Mouse (Mus musculus) neural tube, embryonic 11.5 days (tissue): ENCODE measurements around the gene Dct. TPM values are rescaled to one million over a fixed set of nuclear protein-coding genes. Genes with fewer than 3 reads are reported as not detected.

Experiments
- ATAC-seq: fragments of 200-750 bp; cut with Nextera tagmentation; 2 replicates; pipeline ENCODE4 v1.8.0; 2017; ENCODE audit warnings: moderate number of reproducible peaks, mild to moderate bottlenecking, moderate TSS enrichment, moderate library complexity; ENCODE audit not compliant: insufficient read depth, low FRiP score, low TSS enrichment
- DNase-seq: peaks from one replicate; pipeline ENCODE4 v3.0.0-alpha.2; 2015; ENCODE audit warnings: low spot score
- H3K27ac ChIP-seq: fragments of 300-500 bp; sonication (generic); 2 replicates; pipeline ENCODE4 v1.5.1; 2014; ENCODE audit warnings: low read depth, mild to moderate bottlenecking, low read length
- H3K27me3 ChIP-seq: fragments of 300-500 bp; sonication (generic); 2 replicates; pipeline ENCODE4 v1.6.1; 2014; ENCODE audit warnings: mild to moderate bottlenecking, low read length, mixed read lengths; ENCODE audit not compliant: control insufficient read depth, insufficient read depth
- H3K36me3 ChIP-seq: fragments of 300-500 bp; sonication (generic); 2 replicates; pipeline ENCODE4 v1.6.1; 2014; ENCODE audit warnings: mild to moderate bottlenecking, low read length, moderate library complexity, mixed read lengths; ENCODE audit not compliant: control insufficient read depth, insufficient read depth
- H3K4me1 ChIP-seq: fragments of 300-500 bp; sonication (generic); 2 replicates; pipeline ENCODE4 v1.6.1; 2014; ENCODE audit warnings: low read length, mixed read lengths; ENCODE audit not compliant: control insufficient read depth, insufficient read depth
- H3K4me2 ChIP-seq: fragments of 300-500 bp; sonication (generic); 2 replicates; pipeline ENCODE4 v1.6.1; 2014; ENCODE audit warnings: low read depth, mild to moderate bottlenecking, moderate library complexity
- H3K4me3 ChIP-seq: fragments of 300-500 bp; sonication (generic); 2 replicates; pipeline ENCODE4 v1.5.1; 2014; ENCODE audit warnings: low read depth, low read length
- H3K9ac ChIP-seq: fragments of 300-500 bp; sonication (generic); 2 replicates; pipeline ENCODE4 v1.6.1; 2014; ENCODE audit warnings: mild to moderate bottlenecking, low read length
- H3K9me3 ChIP-seq: fragments of 300-500 bp; sonication (generic); 2 replicates; pipeline ENCODE4 v1.6.1; 2016; ENCODE audit warnings: low read length; ENCODE audit not compliant: control insufficient read depth
- WGBS: fragments of 180-500 bp; shearing (Covaris S2); extraction: QIAGEN DNeasy Blood & Tissue Kit; methylation state at CpG from one replicate; pipeline ENCODE4 v1.1.7; 2014; 5-methylcytosine and 5-hydroxymethylcytosine counted together
- polyA plus RNA-seq: library from polyadenylated mRNA; unstranded; fragments of >200 nt; fragmentation: Nextera tagmentation; extraction: Ambion mirVana; gene quantifications from 2 replicates; pipeline ENCODE4 v1.2.1, GENCODE M21; 2014

Gene Dct
- polyA plus RNA-seq, 1 experiment from 2014 or later: 2.6 TPM

GRCm38 (mm10) chr14:117990203-117990602, 61.8 kb downstream of the Dct start:
- Histone ChIP-seq H3K36me3 (no peaks in the 10 kb centered on the region), H3K4me2 (no peak overlapping the region), H3K9me3 (no peaks in the 10 kb centered on the region), H3K4me3 (no peak overlapping the region), H3K27ac (no peak overlapping the region), H3K4me1 (no peaks in the 10 kb centered on the region), H3K9ac (no peak overlapping the region), H3K27me3 (no peaks in the 10 kb centered on the region)
- WGBS: 81% methylated on average over 8 of the region's 8 CpGs
- ATAC-seq (no peak), DNase-seq (no peak)

- H3K4me3 ChIP-seq: no peak overlapping the region
- H3K4me1 ChIP-seq: no peaks in the 10 kb centered on the region
- 90% methylated on average over 10 of the region's 10 CpGs for WGBS
- DNase-seq (no peak), ATAC-seq (no peak)
- H3K27ac ChIP-seq: no peak overlapping the region
- H3K36me3 ChIP-seq: no peaks in the 10 kb centered on the region
- no peak overlapping the region for H3K9ac ChIP-seq
- no peaks in the 10 kb centered on the region for H3K9me3 ChIP-seq
- H3K27me3 ChIP-seq: no peaks in the 10 kb centered on the region
- H3K4me2 ChIP-seq: no peak overlapping the region
These were observed 63.6 kb downstream of the Dct start for GRCm38 (mm10) chr14:117988444-117988843.

- no peaks in the 10 kb centered on the region for H3K4me1 ChIP-seq
- H3K4me3 ChIP-seq: no peak overlapping the region
- no peak overlapping the region for H3K4me2 ChIP-seq
- no peak overlapping the region for H3K9ac ChIP-seq
- 92% methylated on average over 10 of the region's 10 CpGs for WGBS
- H3K36me3 ChIP-seq: no peaks in the 10 kb centered on the region
- ATAC-seq (no peak), DNase-seq (no peak)
- H3K27me3 ChIP-seq: no peaks in the 10 kb centered on the region
- H3K9me3 ChIP-seq: no peaks in the 10 kb centered on the region
- no peak overlapping the region for H3K27ac ChIP-seq
These were observed 70.5 kb downstream of the Dct start for GRCm38 (mm10) chr14:117981532-117981931.

GRCm38 (mm10) chr14:117972576-117972975, 79.5 kb downstream of the Dct start:
- Histone ChIP-seq H3K9ac (no peak overlapping the region), H3K4me2 (no peak overlapping the region), H3K27ac (no peak overlapping the region), H3K36me3 (no peaks in the 10 kb centered on the region), H3K4me1 (no peaks in the 10 kb centered on the region), H3K27me3 (no peaks in the 10 kb centered on the region), H3K9me3 (no peaks in the 10 kb centered on the region), H3K4me3 (no peak overlapping the region)
- 92% methylated on average over 5 of the region's 5 CpGs for WGBS
- ATAC-seq: no peak
- no peak for DNase-seq

Other genes starting within 250 kb of the Dct start
- 30.9 and 31.2 TPM in 2 replicates for gene Tgds, start 80.5 kb upstream of the Dct start, polyA plus RNA-seq
- 36.6 and 42.0 TPM in 2 replicates for gene Gpr180, start 84.9 kb upstream of the Dct start, polyA plus RNA-seq
- gene Sox21, start 184.8 kb upstream of the Dct start, polyA plus RNA-seq: 10.5 and 12.8 TPM in 2 replicates
- gene Gm9376, start 214.7 kb upstream of the Dct start, polyA plus RNA-seq: not detected in 2 replicates